Mouse (Mus musculus) liver, adult 10 weeks (tissue): ENCODE measurements around the gene Gyg. TPM values are rescaled to one million over a fixed set of nuclear protein-coding genes. Genes with fewer than 3 reads are reported as not detected.

ENCODE experiments used
- polyA plus RNA-seq: library from polyadenylated mRNA; stranded (reverse); fragments of 350-450 nt; fragmentation: Illumina TruSeq; extraction: RNeasy Lipid Tissue Mini Kit (QIAGEN cat#74804); gene quantifications from one replicate; pipeline ENCODE4 v1.2.3, GENCODE M21; 2014; ENCODE audit warnings: low read depth, low replicate concordance

The Gyg gene
- 14.4 TPM for polyA plus RNA-seq

GRCm38 (mm10) chr3:20154531-20155367 is at the start of gene Gyg:
Gene Gyg (minus strand): TSS chr3:20155317.

Other genes with a start within 250 kb of the Gyg start
- gene Cp, start 198.3 kb downstream of the Gyg start, polyA plus RNA-seq: 2,112 TPM
- 11.0 TPM for gene Hps3, start 120.0 kb downstream of the Gyg start, polyA plus RNA-seq
- 18.2 TPM for gene Hltf, start 97.5 kb downstream of the Gyg start, polyA plus RNA-seq
- not detected for gene Cpa3, start 86.9 kb upstream of the Gyg start, polyA plus RNA-seq
- gene Cpb1, start 120.4 kb upstream of the Gyg start, polyA plus RNA-seq: not detected
- not detected for gene Agtr1b, start 211.9 kb upstream of the Gyg start, polyA plus RNA-seq